Mouse (Mus musculus): ENCODE data around the gene Hist2h2bb. TPM values are rescaled to one million over a fixed set of nuclear protein-coding genes. Genes with fewer than 3 reads are reported as not detected.
"Not testable (repeated sequence)": the region's sequence is repeated elsewhere in the genome, so short reads cannot be mapped to it uniquely, and the experiment has no call there.

Gene Hist2h2bb
- polyA plus RNA-seq, 1 experiment: 16.1 TPM

DNA sequence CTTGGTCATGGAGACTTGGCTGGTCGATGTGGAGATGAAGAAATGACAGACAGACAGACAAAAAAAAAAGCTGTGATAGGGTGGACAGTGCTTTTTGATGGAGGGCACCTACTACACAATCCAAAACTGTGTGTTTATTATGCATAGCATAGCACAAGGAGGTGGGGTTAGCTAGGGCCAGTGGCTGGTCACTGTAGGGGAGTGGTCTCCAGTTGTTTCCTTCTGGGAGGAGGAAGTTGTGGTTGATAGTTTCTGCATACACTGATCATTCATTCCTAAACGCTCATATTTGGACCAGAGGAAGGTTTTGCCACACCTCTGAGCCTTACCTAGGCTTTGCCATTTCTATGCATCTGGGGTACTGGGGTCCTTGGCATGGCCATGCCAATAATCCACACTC is 39.1 kb upstream of the Hist2h2bb start:
- no peak for TF ChIP-seq POLR2A (IDR thresholded peaks at IDR 0.05; ENCODE audit: low read depth, low read length)
- no peak for TF ChIP-seq CTCF (IDR thresholded peaks at IDR 0.05; ENCODE audit: borderline replicate concordance, insufficient read depth, low read length)
- H3K4me3 ChIP-seq (ENCODE audit: insufficient read depth, low read length): no peak overlapping the region
- H3K27ac ChIP-seq (ENCODE audit: insufficient read depth, low read length): no peak overlapping the region
- H3K4me1 ChIP-seq (ENCODE audit: control insufficient read depth, insufficient read depth, low read length): peaks cover 8% of the 10 kb centered on the region

DNA sequence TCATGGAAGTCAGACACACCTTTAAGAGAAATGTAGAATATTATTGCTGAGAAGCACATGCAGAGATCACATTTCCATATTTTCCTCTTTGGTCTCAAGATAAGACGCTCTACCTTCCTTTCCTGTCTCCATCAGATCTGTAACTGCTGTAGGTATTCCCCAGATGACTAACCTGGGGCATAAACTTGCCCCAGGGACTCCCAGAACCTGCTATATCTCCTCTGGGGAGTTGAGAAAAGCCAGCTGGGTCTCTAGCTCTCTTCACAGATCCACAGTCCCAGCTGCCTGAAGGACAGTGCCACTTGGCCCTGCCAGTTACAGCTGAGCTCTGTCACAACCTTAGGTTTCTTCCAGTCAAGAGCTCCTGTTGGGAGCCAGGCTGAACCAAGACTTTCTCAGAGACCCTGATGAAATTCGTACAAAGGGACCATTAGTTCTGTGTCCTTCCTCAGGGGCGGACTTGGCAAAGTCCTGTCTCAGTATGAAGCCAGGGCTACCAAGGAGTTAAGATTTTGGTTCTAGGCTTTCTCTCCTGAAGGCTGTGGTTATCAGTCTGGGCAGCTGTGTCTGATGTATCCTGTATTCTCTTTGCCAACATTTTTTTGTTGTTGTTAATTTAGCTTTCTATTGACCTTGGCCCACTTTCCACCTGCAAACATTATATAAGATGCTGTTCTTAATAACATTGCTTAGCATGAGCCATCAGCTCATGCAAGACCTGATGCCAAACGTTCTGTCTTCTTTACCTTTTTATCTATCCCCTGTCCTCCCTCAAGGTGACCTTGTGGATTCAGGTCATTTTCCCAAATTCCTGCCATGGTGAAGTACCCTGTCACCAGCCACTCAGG is 38.4 kb upstream of the Hist2h2bb start:
- no peak overlapping the region for H3K4me3 ChIP-seq (ENCODE audit: insufficient read depth, low read length)
- peaks cover 8% of the 10 kb centered on the region for H3K4me1 ChIP-seq (ENCODE audit: control insufficient read depth, insufficient read depth, low read length)
- H3K27ac ChIP-seq (ENCODE audit: insufficient read depth, low read length): no peak overlapping the region
- TF ChIP-seq POLR2A (IDR thresholded peaks at IDR 0.05; ENCODE audit: low read depth, low read length) (no peak), CTCF (IDR thresholded peaks at IDR 0.05; ENCODE audit: borderline replicate concordance, insufficient read depth, low read length) (no peak)

GRCm38 (mm10) chr3:96231758-96232120 is 37.8 kb upstream of the Hist2h2bb start:
- Histone ChIP-seq H3K4me1 (ENCODE audit: control insufficient read depth, insufficient read depth, low read length) (peaks cover 9% of the 10 kb centered on the region), H3K27ac (ENCODE audit: insufficient read depth, low read length) (no peak overlapping the region), H3K4me3 (ENCODE audit: insufficient read depth, low read length) (no peak overlapping the region)
- TF ChIP-seq POLR2A (IDR thresholded peaks at IDR 0.05; ENCODE audit: low read depth, low read length) (no peak), CTCF (IDR thresholded peaks at IDR 0.05; ENCODE audit: borderline replicate concordance, insufficient read depth, low read length) (no peak)

DNA sequence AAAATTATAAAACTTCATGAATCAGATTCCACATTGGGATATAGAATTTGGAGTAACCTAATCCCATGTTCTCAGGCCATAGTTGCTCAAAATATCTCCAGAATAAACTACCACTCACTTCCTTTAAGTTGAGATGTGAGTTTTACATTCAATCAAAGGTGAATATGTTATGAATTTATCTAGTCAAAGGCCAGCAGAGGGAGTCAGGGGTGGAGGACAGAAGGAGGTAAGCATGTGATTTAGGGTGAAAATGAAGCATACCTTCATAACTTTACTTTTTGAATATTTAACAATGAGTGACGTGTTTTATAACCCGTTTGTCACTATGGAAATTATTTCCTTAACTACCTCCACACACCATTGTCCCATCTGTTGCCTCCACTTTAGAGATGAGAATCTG is 34.6 kb upstream of the Hist2h2bb start:
- TF ChIP-seq CTCF (IDR thresholded peaks at IDR 0.05; ENCODE audit: borderline replicate concordance, insufficient read depth, low read length) (no peak), POLR2A (IDR thresholded peaks at IDR 0.05; ENCODE audit: low read depth, low read length) (no peak)
- H3K27ac ChIP-seq (ENCODE audit: insufficient read depth, low read length): no peak overlapping the region
- no peak overlapping the region for H3K4me3 ChIP-seq (ENCODE audit: insufficient read depth, low read length)
- H3K4me1 ChIP-seq (ENCODE audit: control insufficient read depth, insufficient read depth, low read length): peaks cover 3% of the 10 kb centered on the region; the same call in 1 of the 2 replicates

GRCm38 (mm10) chr3:96235836-96236235 is 33.7 kb upstream of the Hist2h2bb start:
- TF ChIP-seq CTCF (IDR thresholded peaks at IDR 0.05; ENCODE audit: borderline replicate concordance, insufficient read depth, low read length): no peak
- Histone ChIP-seq H3K4me3 (ENCODE audit: insufficient read depth, low read length) (no peak overlapping the region), H3K4me1 (ENCODE audit: control insufficient read depth, insufficient read depth, low read length) (peaks cover 3% of the 10 kb centered on the region; the same call in 1 of the 2 replicates), H3K27ac (ENCODE audit: insufficient read depth, low read length) (no peak overlapping the region)

DNA sequence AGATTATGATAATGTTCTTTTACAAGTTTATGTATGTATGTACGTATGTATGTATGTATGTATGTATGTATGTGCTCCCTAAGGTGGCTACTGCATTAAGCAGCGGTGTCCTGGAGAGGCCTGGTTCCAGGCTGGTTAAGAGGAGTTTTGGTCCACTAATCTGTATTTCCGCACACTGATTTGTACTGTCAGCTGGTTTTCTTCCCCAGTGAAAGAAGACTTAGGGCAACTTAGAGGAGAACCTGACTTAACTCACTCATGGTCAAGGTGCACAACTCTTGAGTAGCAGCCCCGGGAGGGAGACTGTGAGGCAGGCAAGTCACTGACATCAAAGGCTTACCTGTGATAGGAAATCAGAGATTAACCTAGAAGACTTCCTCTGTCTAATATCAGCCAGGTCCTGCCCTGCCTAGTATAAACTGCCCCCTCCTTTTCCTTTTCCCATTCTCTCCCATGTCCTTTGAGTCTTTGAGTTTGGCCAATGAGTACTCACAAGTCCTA is 32.7 kb upstream of the Hist2h2bb start:
- TF ChIP-seq CTCF (IDR thresholded peaks at IDR 0.05; ENCODE audit: borderline replicate concordance, insufficient read depth, low read length) (no peak), POLR2A (IDR thresholded peaks at IDR 0.05; ENCODE audit: low read depth, low read length) (no peak)
- H3K27ac ChIP-seq (ENCODE audit: insufficient read depth, low read length): no peak overlapping the region
- peak overlapping the region; percentile 55 for H3K4me3 ChIP-seq (ENCODE audit: insufficient read depth, low read length)
- peaks cover 3% of the 10 kb centered on the region; the same call in 1 of the 2 replicates for H3K4me1 ChIP-seq (ENCODE audit: control insufficient read depth, insufficient read depth, low read length)

GRCm38 (mm10) chr3:96237335-96237903 is 32.1 kb upstream of the Hist2h2bb start:
- Histone ChIP-seq H3K27ac (ENCODE audit: insufficient read depth, low read length) (peak overlapping the region; percentile 83), H3K4me1 (ENCODE audit: control insufficient read depth, insufficient read depth, low read length) (peaks cover 3% of the 10 kb centered on the region; the same call in 1 of the 2 replicates), H3K4me3 (ENCODE audit: insufficient read depth, low read length) (peak overlapping the region; percentile 55)
- TF ChIP-seq CTCF (IDR thresholded peaks at IDR 0.05; ENCODE audit: borderline replicate concordance, insufficient read depth, low read length) (no peak), POLR2A (IDR thresholded peaks at IDR 0.05; ENCODE audit: low read depth, low read length) (no peak; the same call in 1 of the 2 replicates)

- Histone ChIP-seq H3K27ac (ENCODE audit: insufficient read depth, low read length) (peak overlapping the region; percentile 83), H3K4me1 (ENCODE audit: control insufficient read depth, insufficient read depth, low read length) (peaks cover 3% of the 10 kb centered on the region; the same call in 1 of the 2 replicates), H3K4me3 (ENCODE audit: insufficient read depth, low read length) (peak overlapping the region; percentile 55)
- no peak for TF ChIP-seq CTCF (IDR thresholded peaks at IDR 0.05; ENCODE audit: borderline replicate concordance, insufficient read depth, low read length)
- peak; percentile 82 for TF ChIP-seq POLR2A (IDR thresholded peaks at IDR 0.05; ENCODE audit: low read depth, low read length)
Observed at GRCm38 (mm10) chr3:96237904-96238511, 31.5 kb upstream of the Hist2h2bb start.

- Histone ChIP-seq H3K4me3 (ENCODE audit: insufficient read depth, low read length) (peak within 1 kb of the TSS; percentile 55), H3K27ac (ENCODE audit: insufficient read depth, low read length) (peak within 1 kb of the TSS; percentile 91)
- not testable (repeated sequence) for H3K4me1 ChIP-seq (ENCODE audit: control insufficient read depth, insufficient read depth, low read length)
- peak; percentile 60 for TF ChIP-seq POLR2A (IDR thresholded peaks at IDR 0.05; ENCODE audit: low read depth, low read length)
Observed at GRCm38 (mm10) chr3:96238954-96239793, 30.4 kb upstream of the Hist2h2bb start, which contains the start of gene Hist2h3c2. Gene Hist2h3c2, minus strand, starts transcription at chr3:96239127.
